Mouse (Mus musculus) left cerebral cortex, postnatal 25 days (tissue): ENCODE measurements around the gene Sart3. TPM values are rescaled to one million over a fixed set of nuclear protein-coding genes. Genes with fewer than 3 reads are reported as not detected.

ENCODE experiments used
- DNase-seq, 2 experiments: peaks; one replicate each; pipeline ENCODE4 v3.0.0; 2022; ENCODE audit warnings: low spot score in 2 of 2, mixed read lengths in 1 of 2
- intact Hi-C: fragments of 180-260 bp; cut with DNase I; formaldehyde crosslinking; loops from one replicate; pipeline ENCODE4 v1.15.1; 2025
- total RNA-seq, 2 experiments: library from RNA; stranded (reverse); gene quantifications; 2 replicates each; pipeline ENCODE4 v1.2.3; 2021

The Sart3 gene
- total RNA-seq, 2 experiments from 2014 or later: 36.6 to 37.1 TPM

DNA sequence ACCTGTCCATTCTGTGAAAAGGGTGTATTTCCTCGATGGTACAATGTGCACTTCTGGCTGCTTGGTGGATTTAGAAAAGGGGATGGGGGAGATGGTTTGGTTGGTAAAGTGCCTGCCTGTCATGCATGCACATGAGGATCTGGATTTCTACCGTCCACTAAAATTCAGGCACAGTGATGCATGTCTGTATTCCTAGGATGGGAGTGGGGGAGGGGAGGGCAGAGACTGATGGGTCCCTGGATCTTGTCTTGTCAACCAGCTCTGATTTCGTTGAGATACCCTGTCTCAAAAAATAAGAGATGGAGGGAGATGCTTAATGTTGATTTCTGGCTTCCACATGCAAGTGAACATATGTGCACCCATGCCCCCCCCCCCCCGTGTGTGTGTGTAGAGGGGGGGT, 78.3 kb downstream of the Sart3 start:
- no peak for DNase-seq
- intact Hi-C loops: no loop called here

DNA sequence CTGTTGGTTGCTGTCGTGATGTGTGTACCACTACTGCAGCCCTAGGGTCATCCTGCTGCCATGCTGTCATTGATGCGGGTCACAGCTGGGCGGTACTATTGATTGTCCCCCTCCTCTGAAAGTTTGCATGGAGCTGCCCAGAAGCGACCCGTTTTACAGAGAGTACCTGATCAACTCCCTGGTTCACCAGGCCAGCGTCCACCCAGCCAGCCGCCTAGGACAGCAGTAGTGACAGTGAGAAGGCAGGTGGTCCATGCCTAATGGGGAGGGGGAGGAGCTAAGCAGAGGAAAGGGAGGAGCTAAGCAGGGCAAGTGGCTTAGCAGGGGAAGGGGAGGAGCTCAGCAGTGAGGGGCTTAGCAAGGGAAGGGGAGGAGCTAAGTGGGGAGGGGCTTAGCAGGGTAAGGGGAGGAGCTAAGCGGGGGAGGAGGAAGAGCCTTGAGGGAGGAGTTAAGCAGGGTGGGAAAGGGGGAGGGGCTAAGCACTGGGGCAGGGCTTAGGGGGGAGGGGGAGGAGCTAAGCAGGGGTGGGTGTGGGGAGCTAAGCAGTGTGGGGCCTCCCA, 79.0 kb downstream of the Sart3 start:
- intact Hi-C loops: no loop called here
- DNase-seq: no peak

Other genes starting within 250 kb of the Sart3 start
- gene Cmklr1, start 122.1 kb downstream of the Sart3 start, total RNA-seq: 1 to 10 TPM; 3.8 to 4.5 TPM
- not detected for gene 1700069L16Rik, start 47.7 kb downstream of the Sart3 start, total RNA-seq
- 10 to 100 TPM; 12.2 to 12.5 TPM for gene Ficd, start 36.7 kb downstream of the Sart3 start, total RNA-seq
- gene Iscu, start 238 bp upstream of the Sart3 start, total RNA-seq: 100 to 1,000 TPM; 110 to 116 TPM
- gene Tmem119, start 28.0 kb upstream of the Sart3 start, total RNA-seq: 10 to 100 TPM; 23.3 to 25.6 TPM
- gene Selplg, start 60.1 kb upstream of the Sart3 start, total RNA-seq: 10 to 100 TPM; 30.2 to 32.9 TPM
- 10 to 100 TPM; 76.1 to 77.5 TPM for gene Coro1c, start 136.2 kb upstream of the Sart3 start, total RNA-seq
- 10 to 100 TPM; 19.3 to 19.8 TPM for gene Ssh1, start 221.4 kb upstream of the Sart3 start, total RNA-seq
- gene Dao, start 231.2 kb upstream of the Sart3 start, total RNA-seq: not detected